In genomic region chr1:177382596-177383190, GRCm38 (mm10) we compare ENCODE assay signal across 9 mouse cellular contexts. TPM values are rescaled to one million over a fixed set of nuclear protein-coding genes. Genes with fewer than 3 reads are reported as not detected.
DNase-seq lines count a peak whose midpoint lies in the region; ATAC-seq and TF ChIP-seq lines count a peak whose summit lies in the region.
"Had no signal": no experiment of that assay in that cellular context is flagged by ENCODE, and none has a peak within 500 bp of the region (broad histone marks: within the 10 kb centered on the region; RNA-seq: fewer than 3 reads in every experiment).

No protein-coding gene starts in this region.

- TF ChIP-seq CTCF in lung, postnatal 0 days (IDR thresholded peaks at IDR 0.05): no peak
- TF ChIP-seq CTCF in lung, adult 2 months (IDR thresholded peaks at IDR 0.05; ENCODE audit: insufficient read depth, low read length): no peak
- TF ChIP-seq CTCF in left cerebral cortex, adult 2 months (IDR thresholded peaks at IDR 0.05): no peak

- no peak overlapping the region for H3K9ac ChIP-seq in lung, postnatal 0 days (replicated peaks; ENCODE audit: low read depth)
- no peak overlapping the region for H3K9ac ChIP-seq in heart, embryonic 13.5 days
- H3K9ac ChIP-seq: liver, embryonic 15.5 days had no signal

- no peaks in the 10 kb centered on the region for H3K4me1 ChIP-seq in lung, postnatal 0 days (ENCODE audit: insufficient read depth, low read depth, low read length)
- no peaks in the 10 kb centered on the region for H3K4me1 ChIP-seq in lung, adult 2 months (ENCODE audit: control insufficient read depth, insufficient read depth, low read length)
- 0 out of 2 replicates have a peak, but pooled peaks cover 6% of the 10 kb centered on the region for H3K4me1 ChIP-seq in heart, embryonic 13.5 days
- H3K4me1 ChIP-seq: liver, embryonic 15.5 days had no signal

- no peaks in the 10 kb centered on the region for H3K27me3 ChIP-seq in lung, postnatal 0 days (replicated peaks; ENCODE audit: insufficient read depth, low read length)
- no peaks in the 10 kb centered on the region for H3K27me3 ChIP-seq in heart, embryonic 13.5 days (replicated peaks)
- H3K27me3 ChIP-seq: liver, embryonic 15.5 days had no signal

- WGBS in lung, postnatal 0 days: 10% methylated on average over 16 of the region's 16 CpGs
- 11% methylated on average over 16 of the region's 16 CpGs for WGBS in lung, adult 2 months
- WGBS in heart, embryonic 13.5 days: 10% methylated on average over 16 of the region's 16 CpGs

- no peaks in the 10 kb centered on the region for H3K9me3 ChIP-seq in lung, postnatal 0 days (ENCODE audit: low read length)
- no peaks in the 10 kb centered on the region for H3K9me3 ChIP-seq in heart, embryonic 13.5 days
- H3K9me3 ChIP-seq: liver, embryonic 15.5 days had no signal

- intact Hi-C loops in left cerebral cortex, adult 2 months (cut with DNase I): loop anchor here (1.0 to 5.0 kb wide), 2 partner anchors 35 to 45 kb away; no protein-coding TSS in a partner anchor

- peak; percentile 35; the same call in 1 of the 2 replicates for ATAC-seq in lung, postnatal 0 days
- ATAC-seq in heart, embryonic 13.5 days (ENCODE audit: extremely low read depth, insufficient number of reproducible peaks, low FRiP score, low TSS enrichment): no peak

- TF ChIP-seq POLR2A in lung, adult 2 months (IDR thresholded peaks at IDR 0.05; ENCODE audit: borderline replicate concordance, extremely low read depth, low read depth, low read length): no peak

- no peak overlapping the region for H3K4me2 ChIP-seq in lung, postnatal 0 days (replicated peaks; ENCODE audit: low read depth, low read length)
- 0 out of 2 replicates have a peak overlapping the region, but pooled peaks have one; percentile 18 for H3K4me2 ChIP-seq in heart, embryonic 13.5 days
- H3K4me2 ChIP-seq: liver, embryonic 15.5 days had no signal

- H3K27ac ChIP-seq in lung, postnatal 0 days (ENCODE audit: low read length): no peak overlapping the region
- H3K27ac ChIP-seq in heart, embryonic 13.5 days (replicated peaks): no peak overlapping the region
- no peak overlapping the region for H3K27ac ChIP-seq in left cerebral cortex, adult 2 months
- H3K27ac ChIP-seq: liver, embryonic 15.5 days had no signal

- TF ChIP-seq EP300 in lung, postnatal 0 days (IDR thresholded peaks at IDR 0.05): no peak

- H3K36me3 ChIP-seq in lung, postnatal 0 days (ENCODE audit: insufficient read depth, low read length): no peaks in the 10 kb centered on the region
- H3K36me3 ChIP-seq in heart, embryonic 13.5 days: no peaks in the 10 kb centered on the region
- H3K36me3 ChIP-seq: liver, embryonic 15.5 days had no signal

- DNase-seq in lung, postnatal 0 days (ENCODE audit: low spot score): peak; percentile 22
- no peak for DNase-seq in lung, adult 2 months
- DNase-seq in brain, adult 2 months (ENCODE audit: low read depth, low spot score): peak; percentile 7
- peak; percentile 17 to 68 for DNase-seq in kidney, postnatal 36 days
- peak; percentile 60 for DNase-seq in retina, embryonic 14.5 days (ENCODE audit: low spot score)
- DNase-seq in layer of hippocampus, adult 18-20 months (ENCODE audit: low spot score in 2 of 2): no peak
- no peak for DNase-seq in left cerebral cortex, adult 2 months (ENCODE audit: extremely low spot score in 1 of 2, low spot score in 2 of 2)

- no peak overlapping the region for H3K4me3 ChIP-seq in lung, postnatal 0 days (ENCODE audit: low read depth, low read length)
- H3K4me3 ChIP-seq in lung, adult 2 months (replicated peaks; ENCODE audit: extremely low read depth, low read depth, low read length): no peak overlapping the region
- no peak overlapping the region for H3K4me3 ChIP-seq in heart, embryonic 13.5 days
- H3K4me3 ChIP-seq in left cerebral cortex, adult 2 months: no peak overlapping the region
- H3K4me3 ChIP-seq: liver, embryonic 15.5 days had no signal

RNA-seq across cellular contexts. Expression of gene Zbtb18, which starts 59.5 kb away (rescaled TPM):
- polyA plus RNA-seq in lung, postnatal 0 days (2015; fragmentation: Nextera tagmentation; extraction: Ambion mirVana): 2.0 and 3.0 TPM in 2 replicates
- polyA plus RNA-seq in lung, adult 2 months (2012; rRNA removed): 10.5 and 18.0 TPM in 2 replicates
- polyA plus RNA-seq in heart, embryonic 13.5 days (2015; fragmentation: Nextera tagmentation; extraction: Ambion mirVana): 1.0 and 2.0 TPM in 2 replicates
- total RNA-seq in layer of hippocampus, adult 18-20 months (2021): 100 to 1,000 TPM; 537 TPM
- 100 to 1,000 TPM; 351 to 386 TPM for total RNA-seq in left cerebral cortex, adult 2 months (2021)

Comparison
In these comparisons a context has a peak if more than half of its experiments do, and no peak if none do; other contexts are left out.
1. DNase-seq: peak in lung, postnatal 0 days (single experiment), brain, adult 2 months (single experiment), kidney, postnatal 36 days (2 of 2) and retina, embryonic 14.5 days (single experiment); none in lung, adult 2 months (single experiment), layer of hippocampus, adult 18-20 months (0 of 2) and left cerebral cortex, adult 2 months (0 of 2).